Mouse (Mus musculus) midbrain, embryonic 14.5 days (tissue): Measurements from ENCODE around the gene Arhgap6. TPM values are rescaled to one million over a fixed set of nuclear protein-coding genes. Genes with fewer than 3 reads are reported as not detected.

Experiments
- ATAC-seq: fragments of 200-750 bp; cut with Nextera tagmentation; 2 replicates; pipeline ENCODE4 v1.8.0; 2017; ENCODE audit warnings: moderate number of reproducible peaks, moderate library complexity; ENCODE audit not compliant: low FRiP score, low TSS enrichment
- DNase-seq: peaks from one replicate; pipeline ENCODE4 v3.0.0-alpha.2; 2015
- H3K27ac ChIP-seq: fragments of 300-500 bp; sonication (generic); replicated peaks from 2 replicates; pipeline ENCODE4 v1.5.1; 2014; ENCODE audit warnings: mild to moderate bottlenecking, low read depth, low read length, moderate library complexity
- H3K27me3 ChIP-seq: fragments of 300-500 bp; sonication (generic); 2 replicates; pipeline ENCODE4 v1.6.1; 2014; ENCODE audit warnings: low read length, control low read depth, mixed read lengths; ENCODE audit not compliant: control insufficient read depth, insufficient read depth
- H3K36me3 ChIP-seq: fragments of 300-500 bp; sonication (generic); 2 replicates; pipeline ENCODE4 v1.6.1; 2014; ENCODE audit warnings: low read length, control low read depth; ENCODE audit not compliant: control insufficient read depth, insufficient read depth
- H3K4me1 ChIP-seq: fragments of 300-500 bp; sonication (generic); 2 replicates; pipeline ENCODE4 v1.6.1; 2014; ENCODE audit warnings: mild to moderate bottlenecking, antibody characterized with exemption, low read length, control low read depth; ENCODE audit not compliant: control insufficient read depth, insufficient read depth
- H3K4me2 ChIP-seq: fragments of 300-500 bp; sonication (generic); 2 replicates; pipeline ENCODE4 v1.6.1; 2014; ENCODE audit warnings: mild to moderate bottlenecking, low read length, moderate library complexity
- H3K4me3 ChIP-seq: fragments of 300-500 bp; sonication (generic); replicated peaks from 2 replicates; pipeline ENCODE4 v1.5.1; 2014; ENCODE audit warnings: low read depth, low read length
- H3K9ac ChIP-seq: fragments of 300-500 bp; sonication (generic); replicated peaks from 2 replicates; pipeline ENCODE4 v1.6.1; 2014; ENCODE audit warnings: mild to moderate bottlenecking, low read length, moderate library complexity
- H3K9me3 ChIP-seq: fragments of 300-500 bp; sonication (generic); 2 replicates; pipeline ENCODE4 v1.6.1; 2016; ENCODE audit warnings: low read length, control low read depth, mixed read lengths; ENCODE audit not compliant: control insufficient read depth
- WGBS: fragments of 180-500 bp; shearing (Covaris S2); extraction: QIAGEN DNeasy Blood & Tissue Kit; methylation state at CpG from one replicate; pipeline ENCODE4 v1.1.7; 2014; 5-methylcytosine and 5-hydroxymethylcytosine counted together
- polyA plus RNA-seq: library from polyadenylated mRNA; unstranded; fragments of >200 nt; fragmentation: Nextera tagmentation; extraction: Ambion mirVana; gene quantifications from 2 replicates; pipeline ENCODE4 v1.2.1, GENCODE M21; 2014

The Arhgap6 gene
- polyA plus RNA-seq, 1 experiment from 2014 or later, result 0.87 TPM

GRCm38 (mm10) chrX:169075020-169075419, 280.1 kb downstream of the Arhgap6 start:
- ATAC-seq (no peak), DNase-seq (no peak)
- H3K4me2 ChIP-seq, result no peak overlapping the region
- no peak overlapping the region for H3K9ac ChIP-seq
- H3K4me1 ChIP-seq, result no peaks in the 10 kb centered on the region
- H3K27ac ChIP-seq, result no peak overlapping the region
- H3K4me3 ChIP-seq, result no peak overlapping the region
- no peaks in the 10 kb centered on the region for H3K9me3 ChIP-seq
- WGBS, result 91% methylated on average over 2 of the region's 2 CpGs
- 0 out of 2 replicates have a peak, but pooled peaks cover 3% of the 10 kb centered on the region for H3K27me3 ChIP-seq
- H3K36me3 ChIP-seq, result no peaks in the 10 kb centered on the region

GRCm38 (mm10) chrX:169081609-169082008, 286.7 kb downstream of the Arhgap6 start:
- no peaks in the 10 kb centered on the region for H3K36me3 ChIP-seq
- no peaks in the 10 kb centered on the region for H3K9me3 ChIP-seq
- H3K27me3 ChIP-seq, result 0 out of 2 replicates have a peak, but pooled peaks cover 3% of the 10 kb centered on the region
- H3K4me3 ChIP-seq, result no peak overlapping the region
- H3K4me2 ChIP-seq, result no peak overlapping the region
- H3K27ac ChIP-seq, result no peak overlapping the region
- ATAC-seq, result no peak
- no peak overlapping the region for H3K9ac ChIP-seq
- no peaks in the 10 kb centered on the region for H3K4me1 ChIP-seq
- WGBS, result 89% methylated on average over 3 of the region's 3 CpGs
- no peak for DNase-seq

GRCm38 (mm10) chrX:169085871-169086270, 291.0 kb downstream of the Arhgap6 start:
- H3K36me3 ChIP-seq, result no peaks in the 10 kb centered on the region
- DNase-seq (peak; percentile 76), ATAC-seq (no peak)
- no peak overlapping the region for H3K27ac ChIP-seq
- no peaks in the 10 kb centered on the region for H3K4me1 ChIP-seq
- 11% methylated on average over 5 of the region's 5 CpGs for WGBS
- no peaks in the 10 kb centered on the region for H3K27me3 ChIP-seq
- no peaks in the 10 kb centered on the region for H3K9me3 ChIP-seq
- H3K9ac ChIP-seq, result no peak overlapping the region
- no peak overlapping the region for H3K4me2 ChIP-seq
- no peak overlapping the region for H3K4me3 ChIP-seq

- H3K4me2 ChIP-seq, result no peak overlapping the region
- no peak overlapping the region for H3K4me3 ChIP-seq
- no peaks in the 10 kb centered on the region for H3K36me3 ChIP-seq
- DNase-seq (no peak), ATAC-seq (no peak)
- WGBS, result 74% methylated on average over 2 of the region's 2 CpGs
- no peaks in the 10 kb centered on the region for H3K27me3 ChIP-seq
- H3K27ac ChIP-seq, result no peak overlapping the region
- H3K9me3 ChIP-seq, result no peaks in the 10 kb centered on the region
- H3K9ac ChIP-seq, result no peak overlapping the region
- no peaks in the 10 kb centered on the region for H3K4me1 ChIP-seq
Observed at GRCm38 (mm10) chrX:169089221-169089620, 294.3 kb downstream of the Arhgap6 start.

DNA sequence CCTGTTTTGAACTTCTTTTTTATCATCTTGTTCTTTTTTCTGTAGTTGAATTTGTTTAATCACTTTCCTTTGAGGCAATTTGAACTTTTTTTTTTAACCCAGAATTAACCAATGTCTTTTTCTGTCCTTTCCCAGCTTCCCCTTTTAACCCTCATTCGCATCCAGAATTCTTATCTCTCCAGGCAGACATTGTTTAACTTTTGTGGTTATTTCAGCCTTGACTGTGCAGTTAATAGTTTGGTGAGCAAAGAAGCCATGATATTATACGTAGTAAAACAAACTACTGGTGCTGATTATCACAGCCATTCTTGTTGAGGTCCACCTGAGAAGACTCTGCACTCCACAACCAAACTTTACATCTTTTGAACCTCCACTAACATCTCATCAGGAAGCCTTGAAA, 299.7 kb downstream of the Arhgap6 start:
- H3K9ac ChIP-seq, result no peak overlapping the region
- no peaks in the 10 kb centered on the region for H3K9me3 ChIP-seq
- DNase-seq (no peak), ATAC-seq (no peak)
- H3K4me3 ChIP-seq, result no peak overlapping the region
- no peaks in the 10 kb centered on the region for H3K4me1 ChIP-seq
- no peak overlapping the region for H3K4me2 ChIP-seq
- no peaks in the 10 kb centered on the region for H3K36me3 ChIP-seq
- H3K27ac ChIP-seq, result no peak overlapping the region
- H3K27me3 ChIP-seq, result no peaks in the 10 kb centered on the region
- 77% methylated on average over 2 of the region's 2 CpGs for WGBS

- ATAC-seq (no peak), DNase-seq (no peak)
- H3K4me1 ChIP-seq, result no peaks in the 10 kb centered on the region
- no peaks in the 10 kb centered on the region for H3K27me3 ChIP-seq
- H3K27ac ChIP-seq, result no peak overlapping the region
- H3K9me3 ChIP-seq, result no peaks in the 10 kb centered on the region
- H3K4me2 ChIP-seq, result no peak overlapping the region
- no peak overlapping the region for H3K4me3 ChIP-seq
- no peaks in the 10 kb centered on the region for H3K36me3 ChIP-seq
- H3K9ac ChIP-seq, result no peak overlapping the region
Observed at GRCm38 (mm10) chrX:169095584-169095983, 300.7 kb downstream of the Arhgap6 start.

- Histone ChIP-seq H3K27ac (no peak overlapping the region), H3K4me1 (no peaks in the 10 kb centered on the region), H3K36me3 (no peaks in the 10 kb centered on the region), H3K9me3 (no peaks in the 10 kb centered on the region), H3K27me3 (no peaks in the 10 kb centered on the region), H3K4me3 (no peak overlapping the region), H3K4me2 (no peak overlapping the region), H3K9ac (no peak overlapping the region)
- 77% methylated on average over 1 of the region's 1 CpGs for WGBS
- no peak for DNase-seq
- ATAC-seq, result no peak
Observed at GRCm38 (mm10) chrX:169102665-169103064, 307.8 kb downstream of the Arhgap6 start.

DNA sequence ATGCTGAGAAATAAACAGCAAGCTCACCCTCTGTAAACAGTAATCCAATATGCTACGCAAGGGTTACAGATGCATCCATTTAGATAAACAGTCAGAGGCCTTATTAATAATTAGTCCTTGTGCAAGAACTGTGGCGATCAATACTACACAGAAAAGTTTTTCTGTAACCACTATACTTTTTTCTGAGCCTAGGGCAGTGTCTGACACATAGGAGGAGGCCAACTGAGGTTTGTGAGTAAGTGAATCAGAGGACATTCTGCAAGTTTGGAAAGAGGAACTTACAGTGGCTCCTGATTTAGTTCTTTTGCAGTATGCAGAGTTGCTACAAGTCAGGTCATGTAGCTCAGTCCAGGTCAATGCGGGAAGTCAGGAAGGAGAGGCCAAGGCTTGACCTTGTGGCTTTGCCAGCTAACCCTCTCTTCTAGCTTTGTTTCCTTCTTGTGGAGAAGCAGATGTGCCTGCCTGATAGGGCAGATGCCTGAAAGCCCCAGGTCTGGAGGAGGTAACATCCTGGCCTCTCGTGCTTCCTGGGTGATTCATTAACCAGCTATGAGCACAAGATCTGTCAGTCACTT, 311.2 kb downstream of the Arhgap6 start:
- H3K36me3 ChIP-seq, result no peaks in the 10 kb centered on the region
- H3K27me3 ChIP-seq, result no peaks in the 10 kb centered on the region
- DNase-seq (no peak), ATAC-seq (no peak)
- no peaks in the 10 kb centered on the region for H3K9me3 ChIP-seq
- H3K9ac ChIP-seq, result no peak overlapping the region
- H3K27ac ChIP-seq, result no peak overlapping the region
- H3K4me1 ChIP-seq, result no peaks in the 10 kb centered on the region
- no peak overlapping the region for H3K4me2 ChIP-seq
- 74% methylated on average over 4 of the region's 4 CpGs for WGBS
- H3K4me3 ChIP-seq, result no peak overlapping the region

- Histone ChIP-seq H3K9me3 (no peaks in the 10 kb centered on the region), H3K36me3 (no peaks in the 10 kb centered on the region), H3K4me3 (no peak overlapping the region), H3K27me3 (no peaks in the 10 kb centered on the region), H3K4me2 (no peak overlapping the region), H3K4me1 (no peaks in the 10 kb centered on the region), H3K9ac (no peak overlapping the region), H3K27ac (no peak overlapping the region)
- WGBS, result 89% methylated on average over 2 of the region's 2 CpGs
- no peak for DNase-seq
- no peak for ATAC-seq
Observed at GRCm38 (mm10) chrX:169107372-169107771, 312.5 kb downstream of the Arhgap6 start.
